Mouse (Mus musculus) erythroblast, embryonic 14.5 days (primary cell): ENCODE data around the gene Pou6f2. TPM values are rescaled to one million over a fixed set of nuclear protein-coding genes. Genes with fewer than 3 reads are reported as not detected.

Experiments
- H3K27me3 ChIP-seq: 2 replicates; pipeline ENCODE4 v1.6.1; 2012; ENCODE audit warnings: inconsistent platforms; ENCODE audit not compliant: control insufficient read depth
- H3K36me3 ChIP-seq: 2 replicates; pipeline ENCODE4 v1.6.1; 2012; ENCODE audit warnings: mild to moderate bottlenecking, inconsistent platforms; ENCODE audit not compliant: control insufficient read depth
- H3K4me1 ChIP-seq: 2 replicates; pipeline ENCODE4 v1.6.1; 2012; ENCODE audit warnings: inconsistent platforms; ENCODE audit not compliant: control insufficient read depth
- H3K4me3 ChIP-seq: replicated peaks from 2 replicates; pipeline ENCODE3; 2012; ENCODE audit warnings: moderate library complexity, mild to moderate bottlenecking, inconsistent platforms
- H3K9me3 ChIP-seq: 2 replicates; pipeline ENCODE4 v1.6.1; 2012; ENCODE audit warnings: low read length, inconsistent platforms, mixed read lengths; ENCODE audit not compliant: control insufficient read depth
- GATA1 ChIP-seq: IDR thresholded peaks from 2 replicates; pipeline ENCODE4 v1.6.1; 2012; ENCODE audit warnings: low read length, inconsistent platforms, mixed read lengths
- TAL1 ChIP-seq: IDR thresholded peaks from 3 replicates; pipeline ENCODE4 v1.6.1; 2012; ENCODE audit warnings: low read length, inconsistent platforms, mixed read lengths
- polyA plus RNA-seq: library from polyadenylated mRNA; stranded (reverse); fragments of >175 nt; gene quantifications from 2 replicates; pipeline ENCODE4 v1.2.3, GENCODE M21; 2012

Gene Pou6f2
- not detected in 2 replicates for polyA plus RNA-seq

- no peaks in the 10 kb centered on the region for H3K36me3 ChIP-seq
- H3K27me3 ChIP-seq, result no peaks in the 10 kb centered on the region
- no peaks in the 10 kb centered on the region for H3K9me3 ChIP-seq
- no peaks in the 10 kb centered on the region for H3K4me1 ChIP-seq
- no peak within 1 kb of the TSS for H3K4me3 ChIP-seq
- TF ChIP-seq TAL1, result no peak
- no peak for TF ChIP-seq GATA1
These were observed at the start of gene Pou6f2 for GRCm38 (mm10) chr13:18397586-18397985. Gene Pou6f2, minus strand, starts transcription at chr13:18397686.

- Histone ChIP-seq H3K36me3 (no peaks in the 10 kb centered on the region), H3K4me3 (no peak overlapping the region), H3K27me3 (no peaks in the 10 kb centered on the region), H3K4me1 (no peaks in the 10 kb centered on the region), H3K9me3 (no peaks in the 10 kb centered on the region)
- TF ChIP-seq GATA1 (no peak), TAL1 (no peak)
These were observed 42.4 kb upstream of the Pou6f2 start for GRCm38 (mm10) chr13:18439858-18440257.

GRCm38 (mm10) chr13:18387673-18388072 is 9.8 kb downstream of the Pou6f2 start:
- Histone ChIP-seq H3K4me3 (no peak overlapping the region), H3K9me3 (no peaks in the 10 kb centered on the region), H3K36me3 (no peaks in the 10 kb centered on the region), H3K4me1 (no peaks in the 10 kb centered on the region), H3K27me3 (no peaks in the 10 kb centered on the region)
- TF ChIP-seq TAL1 (no peak), GATA1 (no peak)

GRCm38 (mm10) chr13:18363373-18363772 is 34.1 kb downstream of the Pou6f2 start:
- Histone ChIP-seq H3K9me3 (no peaks in the 10 kb centered on the region), H3K36me3 (no peaks in the 10 kb centered on the region), H3K4me3 (no peak overlapping the region), H3K27me3 (no peaks in the 10 kb centered on the region), H3K4me1 (no peaks in the 10 kb centered on the region)
- TF ChIP-seq GATA1 (no peak), TAL1 (no peak)

- Histone ChIP-seq H3K4me1 (no peaks in the 10 kb centered on the region), H3K36me3 (no peaks in the 10 kb centered on the region), H3K9me3 (no peaks in the 10 kb centered on the region), H3K27me3 (no peaks in the 10 kb centered on the region), H3K4me3 (no peak overlapping the region)
- TF ChIP-seq TAL1 (no peak), GATA1 (no peak)
These were observed 52.7 kb downstream of the Pou6f2 start for GRCm38 (mm10) chr13:18344580-18345333.

- no peak for TF ChIP-seq TAL1
- TF ChIP-seq GATA1, result no peak
- H3K9me3 ChIP-seq, result no peaks in the 10 kb centered on the region
- H3K27me3 ChIP-seq, result no peaks in the 10 kb centered on the region
- H3K4me3 ChIP-seq, result no peak overlapping the region
- no peaks in the 10 kb centered on the region for H3K4me1 ChIP-seq
- no peaks in the 10 kb centered on the region for H3K36me3 ChIP-seq
These were observed 58.5 kb downstream of the Pou6f2 start for GRCm38 (mm10) chr13:18338910-18339501.

- H3K36me3 ChIP-seq, result no peaks in the 10 kb centered on the region
- H3K4me3 ChIP-seq, result no peak overlapping the region
- H3K9me3 ChIP-seq, result no peaks in the 10 kb centered on the region
- no peaks in the 10 kb centered on the region for H3K27me3 ChIP-seq
- TF ChIP-seq TAL1 (no peak), GATA1 (no peak)
- H3K4me1 ChIP-seq, result no peaks in the 10 kb centered on the region
These were observed 59.5 kb downstream of the Pou6f2 start for GRCm38 (mm10) chr13:18338022-18338421.

- Histone ChIP-seq H3K9me3 (no peaks in the 10 kb centered on the region), H3K4me3 (no peak overlapping the region), H3K36me3 (no peaks in the 10 kb centered on the region), H3K4me1 (no peaks in the 10 kb centered on the region), H3K27me3 (no peaks in the 10 kb centered on the region)
- TF ChIP-seq TAL1 (no peak), GATA1 (no peak)
These were observed 63.5 kb downstream of the Pou6f2 start for GRCm38 (mm10) chr13:18334035-18334434.

- H3K4me1 ChIP-seq, result no peaks in the 10 kb centered on the region
- no peaks in the 10 kb centered on the region for H3K36me3 ChIP-seq
- H3K9me3 ChIP-seq, result no peaks in the 10 kb centered on the region
- H3K27me3 ChIP-seq, result no peaks in the 10 kb centered on the region
- H3K4me3 ChIP-seq, result no peak overlapping the region
- TF ChIP-seq TAL1, result no peak
- TF ChIP-seq GATA1, result no peak
These were observed 64.9 kb downstream of the Pou6f2 start for GRCm38 (mm10) chr13:18332596-18332995.
